ENCODE assay signal across 8 mouse cellular contexts in the genomic region with DNA sequence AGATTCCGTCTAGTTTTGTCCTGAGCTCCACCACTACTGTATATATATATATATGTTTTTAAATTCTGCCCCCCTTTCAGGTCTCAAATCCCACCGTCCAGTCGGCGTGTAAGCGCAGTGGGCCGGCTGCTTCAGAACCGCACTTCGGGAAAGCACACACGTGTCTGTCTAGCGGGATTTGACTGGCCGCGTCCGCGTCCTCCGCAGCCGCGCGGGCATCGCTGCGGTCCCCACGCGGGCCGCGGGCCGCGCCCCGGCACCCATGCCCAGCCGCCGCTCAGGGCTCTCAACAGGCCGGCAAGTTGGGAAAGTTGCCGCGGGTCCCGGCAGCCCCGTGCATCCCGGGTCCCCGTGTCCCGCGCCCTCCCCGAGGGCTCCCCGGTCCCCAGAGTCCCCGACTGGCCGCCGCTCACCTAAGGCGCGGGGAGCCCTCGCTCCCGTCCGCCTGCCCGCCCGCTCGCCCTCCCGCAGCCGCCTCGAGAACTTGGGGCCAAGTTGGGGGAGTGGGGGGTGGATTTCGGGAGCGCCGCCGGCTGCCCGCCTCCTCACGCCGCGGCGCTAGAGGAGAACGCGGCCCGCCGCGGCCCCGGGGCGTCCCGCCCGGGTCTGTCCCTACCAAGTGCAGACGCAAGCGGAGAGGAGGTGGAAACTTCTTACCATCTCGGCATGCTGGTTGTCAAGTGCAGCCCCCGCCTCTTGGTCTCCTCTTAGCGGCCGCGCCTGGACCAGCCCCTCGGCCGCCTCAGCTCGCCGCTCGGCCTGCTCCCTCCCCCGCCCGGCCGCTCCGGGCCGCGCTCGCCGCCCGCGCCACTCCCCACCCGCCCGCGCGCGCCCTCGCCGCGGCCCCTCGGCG. TPM values are rescaled to one million over a fixed set of nuclear protein-coding genes. Genes with fewer than 3 reads are reported as not detected.
DNase-seq lines count a peak whose midpoint lies in the region; ATAC-seq and TF ChIP-seq lines count a peak whose summit lies in the region.

No protein-coding gene starts in this region.

- peak overlapping the region; percentile 48 for H3K4me3 ChIP-seq in left cerebral cortex, adult 2 months
- H3K4me3 ChIP-seq in brown adipose tissue, adult 24 weeks (ENCODE audit: insufficient read depth, low read depth, low read length) = peak overlapping the region; percentile 60

- ATAC-seq in granulocyte monocyte progenitor cell, adult 5-6 weeks (replicated peaks; ENCODE audit: poor library complexity, severe bottlenecking) = peak; percentile 6; the same call in 1 of the 2 replicates

- DNase-seq in left cerebral cortex, adult 2 months (ENCODE audit: extremely low spot score in 1 of 2, low spot score in 2 of 2) = peak; percentile 11 to 16
- DNase-seq in left cerebral cortex, adult 8-10 months (ENCODE audit: low spot score in 2 of 2) = no peak
- peak; percentile 46 for DNase-seq in kidney, adult 11 months
- peak; percentile 36 to 37 for DNase-seq in lung, adult 18-20 months
- peak; percentile 26 for DNase-seq in right cerebral cortex, postnatal 4 days
- no peak for DNase-seq in layer of hippocampus, adult 9-11 months

- intact Hi-C loops in left cerebral cortex, adult 2 months (cut with DNase I) = loop anchor here (10.0 kb wide), 1 partner anchor 610 kb away; no protein-coding TSS in a partner anchor

- H3K27ac ChIP-seq in left cerebral cortex, adult 2 months = no peak overlapping the region
- H3K27ac ChIP-seq in brown adipose tissue, adult 24 weeks (replicated peaks; ENCODE audit: low read depth, low read length) = peak overlapping the region; percentile 59

- no peaks in the 10 kb centered on the region for H3K4me1 ChIP-seq in brown adipose tissue, adult 24 weeks (ENCODE audit: control insufficient read depth, insufficient read depth, insufficient read length, low read length)

- no peak for TF ChIP-seq CTCF in left cerebral cortex, adult 2 months (IDR thresholded peaks at IDR 0.05)

RNA-seq across cellular contexts. Expression of a gene that starts 0.5 kb away (rescaled TPM):
- 1 to 10 TPM; 1.5 to 2.8 TPM for total RNA-seq in left cerebral cortex, adult 2 months (2021)
- 1 to 10 TPM; 2.9 to 4.7 (median 3.6) TPM for total RNA-seq in left cerebral cortex, adult 8-10 months (2022)
- 2.0 and 2.2 TPM in 2 replicates for polyA plus RNA-seq in brown adipose tissue, adult 24 weeks (2012; ENCODE audit: insufficient read depth, insufficient read length, missing spikeins)
- total RNA-seq in granulocyte monocyte progenitor cell, adult 5-6 weeks (2014; fragmentation: Nextera tagmentation) = not detected in 2 replicates
- not detected in 2 replicates for total RNA-seq in granulocyte monocyte progenitor cell, adult 5-6 weeks (2017)

Comparison
In these comparisons a context has a peak if more than half of its experiments do, and no peak if none do; other contexts are left out.
1. DNase-seq: peak in left cerebral cortex, adult 2 months (2 of 2), kidney, adult 11 months (single experiment), lung, adult 18-20 months (2 of 2) and right cerebral cortex, postnatal 4 days (single experiment); none in left cerebral cortex, adult 8-10 months (0 of 2) and layer of hippocampus, adult 9-11 months (single experiment).